Mouse (Mus musculus): ENCODE results near the gene Gm44. TPM values are rescaled to one million over a fixed set of nuclear protein-coding genes. Genes with fewer than 3 reads are reported as not detected.

The Gm44 gene
- not detected for polyA plus RNA-seq (2017; shearing (Covaris generic))

DNA sequence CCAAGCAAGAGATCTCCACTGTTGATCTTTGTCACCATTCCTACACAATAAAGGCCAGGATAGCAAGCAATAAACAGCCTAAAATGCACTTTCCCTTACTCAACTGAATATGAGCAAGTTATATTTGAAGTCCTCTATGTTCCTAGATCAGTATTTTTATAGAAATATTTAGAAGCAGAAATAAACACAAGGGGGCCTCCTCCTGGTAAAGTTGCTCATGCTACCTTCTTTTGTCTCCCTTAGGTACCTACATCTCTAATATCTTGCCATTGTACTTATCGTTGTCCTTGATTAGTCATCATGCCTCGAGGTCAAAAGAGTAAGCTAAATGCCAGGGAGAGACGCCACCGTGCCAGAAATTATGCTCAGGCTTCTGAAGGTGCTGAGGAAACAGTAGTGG, at the start of gene Gm44:
TSS of gene Gm44 (plus strand) at position 301 of the 400 bp plus-strand sequence.

All from CD4-positive, CD25-positive, alpha-beta regulatory T cell, adult 9 weeks (primary cell).